Mouse (Mus musculus): ENCODE measurements around the gene C330007P06Rik.
"Not testable (repeated sequence)": the region's sequence is repeated elsewhere in the genome, so short reads cannot be mapped to it uniquely, and the experiment has no call there.

Gene C330007P06Rik

DNA sequence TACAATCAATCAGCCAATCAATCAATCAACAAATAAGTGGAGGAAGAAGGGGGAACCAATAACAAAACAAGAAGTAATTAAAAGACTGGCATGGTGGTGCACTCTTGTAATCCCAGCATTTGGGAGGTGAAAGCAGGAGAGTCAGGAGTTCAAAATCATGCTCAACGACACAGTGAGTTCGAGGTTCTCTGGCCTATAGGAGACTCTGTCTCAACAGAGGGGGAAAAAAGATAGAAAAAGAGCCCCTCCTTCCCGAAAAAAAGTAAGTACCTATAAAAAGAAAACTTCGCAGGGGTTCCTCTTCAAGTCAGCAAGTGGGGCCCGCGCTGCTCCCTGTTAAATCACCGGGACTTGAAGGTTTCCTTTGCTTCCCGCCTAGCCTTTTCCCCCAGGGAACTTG lies at the start of gene C330007P06Rik, which contains the start of gene Ube2a:
C330007P06Rik (minus strand) TSS at position 347 of the 400 bp plus-strand sequence.
Ube2a (plus strand) TSS at position 136 of the 400 bp plus-strand sequence.
- no peak for DNase-seq (ENCODE audit: low spot score in 2 of 2)

- no peak for DNase-seq (ENCODE audit: low spot score in 2 of 2)
Observed at GRCm38 (mm10) chrX:36921346-36921745, 47.4 kb upstream of the C330007P06Rik start.

- no peak for DNase-seq (ENCODE audit: low spot score in 2 of 2)
Observed at GRCm38 (mm10) chrX:36917749-36918148, 43.8 kb upstream of the C330007P06Rik start.

DNA sequence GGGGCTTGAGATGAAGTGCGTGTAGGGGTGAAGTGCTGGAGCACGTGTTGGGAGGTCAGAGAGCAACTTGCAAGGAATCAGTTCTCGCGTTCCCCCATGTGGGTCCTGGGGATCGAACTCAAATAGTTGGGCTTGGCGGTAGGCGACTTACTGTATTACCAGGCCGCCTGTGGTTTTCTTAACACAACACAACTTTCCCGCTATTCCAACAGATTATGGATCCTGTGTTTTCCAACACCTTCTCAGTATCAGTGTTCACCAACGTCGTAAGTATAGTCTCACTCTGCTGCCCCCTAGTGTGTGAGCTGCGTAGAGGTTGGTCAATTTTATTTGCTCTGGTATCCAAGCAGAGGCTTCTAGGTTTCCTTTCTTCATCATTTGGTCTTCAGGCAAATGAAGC lies 37.4 kb upstream of the C330007P06Rik start:
- peak; percentile 12 to 27 for DNase-seq (ENCODE audit: low spot score in 2 of 2)

- no peak for DNase-seq (ENCODE audit: low spot score in 2 of 2)
Observed at GRCm38 (mm10) chrX:36906539-36906938, 32.6 kb upstream of the C330007P06Rik start.

DNA sequence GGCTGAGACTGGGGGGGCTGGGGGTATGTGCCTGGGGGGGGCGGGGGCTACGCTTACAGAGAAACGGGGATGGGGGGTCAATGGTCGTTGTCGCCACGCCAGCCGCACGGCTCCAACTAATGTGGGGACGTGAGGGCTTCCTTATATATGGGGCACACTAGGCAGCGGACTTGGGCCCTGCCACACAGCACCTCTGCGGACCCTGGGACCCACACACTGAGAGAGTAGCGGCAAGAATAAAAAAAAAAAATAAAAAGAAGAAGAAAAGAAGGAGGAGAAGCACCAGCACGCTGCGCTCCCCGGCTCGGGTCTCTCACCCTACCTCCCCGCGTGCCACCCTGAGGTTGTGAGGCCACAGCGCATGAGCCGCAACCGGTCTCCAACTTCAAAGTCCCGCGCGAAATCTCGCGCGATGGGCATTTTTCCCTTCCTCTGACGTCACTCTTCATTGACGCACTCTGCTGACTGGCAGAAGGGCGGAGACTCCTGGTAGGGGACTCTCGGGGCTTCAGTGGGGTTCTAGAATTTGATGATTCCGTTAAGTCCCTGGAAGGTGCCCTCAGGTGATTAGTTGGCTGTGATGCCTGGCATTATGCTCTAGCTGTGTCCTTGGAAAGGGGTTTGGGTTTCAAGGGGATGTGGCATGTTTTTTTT lies 29.3 kb upstream of the C330007P06Rik start:
- DNase-seq (ENCODE audit: low spot score in 2 of 2) = peak; percentile 89 to 91

GRCm38 (mm10) chrX:36902321-36903114 lies 28.6 kb upstream of the C330007P06Rik start, which contains the start of gene Nkrf:
TSS of gene Nkrf (minus strand) at chrX:36902899.
- peak; percentile 10 to 23 for DNase-seq (ENCODE audit: low spot score in 2 of 2)

- DNase-seq (ENCODE audit: low spot score in 2 of 2) = no peak
Observed at GRCm38 (mm10) chrX:36901655-36902054, 27.7 kb upstream of the C330007P06Rik start.

GRCm38 (mm10) chrX:36898931-36899330 lies 25.0 kb upstream of the C330007P06Rik start:
- not testable (repeated sequence) for DNase-seq (ENCODE audit: low spot score in 2 of 2)

DNA sequence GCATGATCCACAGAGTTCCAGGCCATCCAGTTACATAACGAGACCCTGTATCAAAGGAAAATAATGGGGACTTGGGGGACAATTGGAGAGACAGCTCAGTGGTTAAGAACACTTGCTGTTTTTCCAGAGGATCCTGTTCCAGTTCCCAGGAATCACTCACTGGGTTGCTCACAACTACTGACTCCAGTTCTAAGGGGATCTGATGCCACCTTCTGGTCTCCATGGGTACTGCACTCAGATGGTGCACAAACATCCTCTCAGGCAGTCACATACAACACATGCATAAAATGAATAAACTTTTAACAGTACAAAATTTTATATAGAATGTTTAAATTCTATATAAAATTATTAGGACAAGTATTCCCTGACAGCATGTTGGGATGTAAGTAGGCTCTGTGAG lies 10.8 kb upstream of the C330007P06Rik start:
- no peak for DNase-seq (ENCODE audit: low spot score in 2 of 2)

GRCm38 (mm10) chrX:36874704-36875128 lies 805 bp upstream of the C330007P06Rik start:
- peak; percentile 16 to 19 for DNase-seq (ENCODE audit: low spot score in 2 of 2)

DNA sequence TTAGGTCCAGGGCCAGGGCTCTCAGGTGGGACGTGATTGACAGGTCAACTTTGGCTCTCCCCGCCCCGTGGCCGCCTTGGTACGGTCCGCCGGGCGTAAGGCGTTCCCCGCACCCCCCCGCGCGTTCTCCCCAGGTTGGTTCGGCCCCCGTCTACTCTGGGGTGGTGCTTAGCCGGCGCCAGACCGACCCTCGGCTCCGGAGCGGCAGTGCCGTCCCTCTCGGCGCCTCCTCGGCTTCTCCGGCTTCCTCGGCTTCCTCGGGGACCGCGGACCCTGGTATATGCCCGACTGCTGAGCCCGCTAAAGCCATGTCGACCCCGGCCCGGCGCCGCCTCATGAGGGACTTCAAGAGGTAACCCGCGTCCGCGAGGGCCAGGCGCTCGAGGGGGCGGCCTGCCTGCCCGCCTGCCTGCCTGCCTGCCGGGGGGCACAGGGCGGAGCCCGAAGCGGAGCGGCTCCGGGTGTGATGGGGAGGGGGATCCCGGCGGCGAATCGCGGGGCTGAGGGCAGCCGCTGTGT lies 326 bp upstream of the C330007P06Rik start:
- DNase-seq (ENCODE audit: low spot score in 2 of 2) = peak; percentile 86 to 89

DNA sequence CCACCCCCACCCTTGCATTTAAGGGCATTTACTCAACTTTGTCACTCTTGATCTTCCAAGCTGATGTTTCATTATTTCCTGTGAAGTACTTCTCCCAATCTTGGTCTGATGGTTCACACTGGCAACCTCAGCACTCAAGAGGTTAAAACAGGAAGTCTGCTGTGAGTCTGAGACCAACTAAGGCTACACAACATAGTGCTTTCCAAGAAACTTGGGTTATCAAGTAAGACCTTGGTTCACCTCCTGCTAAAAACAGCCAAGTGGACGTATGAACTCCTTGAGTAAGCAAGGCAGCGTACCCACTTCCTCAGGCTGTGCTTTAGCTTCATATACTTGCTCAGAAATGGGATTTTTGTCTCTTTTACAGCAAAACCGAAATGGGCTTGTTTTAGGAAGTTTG lies 3.5 kb downstream of the C330007P06Rik start:
- DNase-seq (ENCODE audit: low spot score in 2 of 2) = no peak

GRCm38 (mm10) chrX:36864609-36865328 lies 9.1 kb downstream of the C330007P06Rik start:
- DNase-seq (ENCODE audit: low spot score in 2 of 2) = no peak

- DNase-seq (ENCODE audit: low spot score in 2 of 2) = peak; percentile 73 to 80
Observed at GRCm38 (mm10) chrX:36863766-36864608, 9.9 kb downstream of the C330007P06Rik start.

DNA sequence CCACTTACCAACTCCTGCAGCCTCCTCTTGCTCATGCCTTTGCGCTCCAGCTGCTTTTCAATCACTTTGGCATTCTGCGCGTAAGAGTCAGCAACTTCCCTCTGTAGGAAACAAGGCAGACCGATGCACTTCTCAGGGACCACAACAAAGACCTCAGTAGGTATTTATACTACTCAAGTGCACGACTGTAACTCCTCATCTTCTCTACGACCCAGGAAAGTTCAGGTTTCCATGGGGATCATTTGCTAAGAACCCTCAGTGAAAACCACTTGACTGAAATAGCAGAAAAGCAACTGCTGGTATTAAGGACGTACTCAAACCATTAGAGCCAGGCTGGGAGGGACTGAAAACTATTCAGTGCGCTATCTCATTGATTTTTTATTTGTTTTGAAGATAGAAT lies 21.3 kb downstream of the C330007P06Rik start:
- DNase-seq (ENCODE audit: low spot score in 2 of 2) = no peak

- DNase-seq (ENCODE audit: low spot score in 2 of 2) = no peak
Observed at GRCm38 (mm10) chrX:36847152-36847551, 26.8 kb downstream of the C330007P06Rik start.

DNA sequence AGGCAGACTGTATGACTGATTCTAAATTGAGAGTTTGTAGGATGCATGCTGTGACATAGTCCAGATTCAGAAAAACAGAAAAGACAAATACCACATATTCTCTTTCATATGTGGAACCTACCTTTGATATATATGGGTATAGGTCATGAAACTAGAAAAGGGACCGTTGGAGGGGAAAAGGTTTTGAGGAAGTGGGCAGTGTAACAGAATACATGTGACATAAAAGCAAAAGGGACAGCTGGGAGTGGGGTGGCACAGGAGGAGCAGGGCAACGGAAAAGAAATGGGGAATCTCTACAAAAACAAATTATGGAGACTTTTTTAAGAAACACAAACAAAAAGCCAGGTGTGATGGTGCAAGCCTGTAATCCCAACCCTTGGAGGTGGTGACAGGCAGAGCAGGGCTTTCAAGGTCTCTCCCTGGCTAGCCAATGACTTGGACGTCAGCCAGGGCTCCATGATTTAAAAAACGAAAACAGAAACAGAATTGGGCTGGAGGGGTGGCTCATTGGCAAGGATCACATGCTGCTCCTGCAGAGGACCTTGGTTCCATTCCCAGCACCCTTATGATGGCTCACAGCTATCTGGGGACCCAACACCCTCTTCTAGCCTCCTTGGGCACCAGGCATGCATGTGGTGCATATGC lies 30.4 kb downstream of the C330007P06Rik start:
- peak in 1 of 2 experiments; percentile 3 for DNase-seq (ENCODE audit: low spot score in 2 of 2)

- no peak for DNase-seq (ENCODE audit: low spot score in 2 of 2)
Observed at GRCm38 (mm10) chrX:36841698-36842097, 32.2 kb downstream of the C330007P06Rik start.

DNA sequence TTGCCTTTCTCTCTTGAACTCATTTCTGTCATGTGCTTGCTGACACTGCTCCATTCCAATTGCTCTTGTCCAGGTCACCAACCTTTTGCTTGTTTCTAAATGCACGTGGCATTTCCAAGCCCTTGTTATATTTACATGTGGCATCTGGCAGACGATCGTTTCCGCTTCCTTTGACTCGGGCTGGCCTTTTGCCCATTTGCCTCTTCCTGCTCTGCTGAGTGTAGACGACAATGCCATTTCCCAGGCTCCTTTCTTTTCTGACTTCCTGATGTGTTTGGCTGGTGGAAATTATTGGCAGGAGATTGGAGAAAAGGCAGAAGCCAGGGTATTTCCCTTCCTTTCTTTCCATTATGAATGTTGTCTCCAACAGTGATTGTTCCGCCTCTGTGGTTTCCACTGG lies 34.5 kb downstream of the C330007P06Rik start:
- DNase-seq (ENCODE audit: low spot score in 2 of 2) = peak; percentile 8 to 19
